Mouse (Mus musculus) lung, postnatal 25 days (tissue): ENCODE data around the gene Ganab.
A peak's percentile ranks its signal among the peaks of the same experiment; 100 is the strongest.

Experiments
- DNase-seq: peaks from one replicate; pipeline ENCODE4 v3.0.0; 2022; ENCODE audit warnings: low spot score

The Ganab gene

DNA sequence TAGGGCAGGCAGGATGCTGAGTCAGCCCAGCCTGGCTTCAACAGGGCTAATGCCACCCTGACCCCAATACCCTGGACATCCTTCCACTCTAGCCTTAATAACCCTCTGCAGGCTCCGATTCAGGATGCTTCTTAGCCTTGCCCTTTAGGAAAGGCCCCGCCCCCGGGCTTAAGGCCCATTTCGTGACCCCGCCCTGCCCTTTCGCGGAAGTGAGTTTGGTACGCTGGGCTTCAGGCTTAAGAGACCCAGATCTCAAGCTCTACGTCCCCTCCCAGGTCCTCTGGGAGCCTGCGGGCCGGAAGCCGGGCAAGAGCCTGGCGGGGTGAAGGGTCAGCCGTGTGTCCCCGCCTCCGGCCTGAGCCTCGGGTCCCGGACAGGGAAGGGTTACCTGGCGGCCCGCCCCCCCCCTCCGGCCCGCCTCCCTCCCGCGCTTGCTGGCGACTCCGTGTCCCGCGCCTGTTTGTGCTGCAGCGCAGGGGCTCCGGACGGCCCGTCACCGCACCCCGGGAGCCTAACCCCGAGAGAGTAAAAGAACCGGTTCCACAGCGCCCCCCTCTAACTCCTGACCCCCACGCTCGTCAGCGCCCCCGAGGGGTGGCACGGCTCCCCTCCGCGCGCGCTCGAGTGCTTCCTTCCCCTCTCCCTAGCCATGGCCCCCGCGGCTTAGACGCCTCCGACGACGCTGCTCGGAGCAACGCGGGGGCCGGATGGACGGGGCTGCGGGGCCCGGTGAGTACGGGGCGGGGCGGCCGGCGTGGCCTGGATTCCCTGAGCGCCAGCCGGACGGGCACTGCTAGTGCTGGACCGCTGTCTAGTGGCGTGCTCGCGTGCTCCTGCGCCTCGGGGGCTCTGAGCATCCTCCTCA is 31.6 kb downstream of the Ganab start, which contains the start of the genes Rom1 and Eml3:
Rom1 (minus strand) TSS at position 133 of the 865 bp plus-strand sequence.
Eml3 (plus strand) TSS at position 329 of the 865 bp plus-strand sequence.
- peak; percentile 94 for DNase-seq

DNA sequence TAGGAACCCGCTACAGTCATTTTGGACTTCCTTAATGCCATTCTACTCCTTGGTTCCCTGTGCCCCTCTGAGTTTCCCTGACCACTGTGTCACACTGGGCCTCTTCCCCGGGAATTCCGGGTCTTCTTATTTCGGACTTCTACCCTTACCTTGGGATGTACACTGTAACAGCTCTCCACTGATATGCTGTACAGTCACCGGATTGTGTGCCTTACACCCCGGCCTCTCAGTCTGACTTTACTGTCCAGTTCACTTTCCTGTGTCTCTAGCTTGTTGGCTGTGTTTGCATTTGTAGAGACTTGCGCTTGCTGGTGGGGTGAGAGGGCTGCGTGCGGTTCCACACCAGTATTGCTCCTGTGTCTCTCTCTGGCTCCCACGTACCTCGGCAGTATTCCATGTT is 32.2 kb downstream of the Ganab start:
- no peak for DNase-seq

DNA sequence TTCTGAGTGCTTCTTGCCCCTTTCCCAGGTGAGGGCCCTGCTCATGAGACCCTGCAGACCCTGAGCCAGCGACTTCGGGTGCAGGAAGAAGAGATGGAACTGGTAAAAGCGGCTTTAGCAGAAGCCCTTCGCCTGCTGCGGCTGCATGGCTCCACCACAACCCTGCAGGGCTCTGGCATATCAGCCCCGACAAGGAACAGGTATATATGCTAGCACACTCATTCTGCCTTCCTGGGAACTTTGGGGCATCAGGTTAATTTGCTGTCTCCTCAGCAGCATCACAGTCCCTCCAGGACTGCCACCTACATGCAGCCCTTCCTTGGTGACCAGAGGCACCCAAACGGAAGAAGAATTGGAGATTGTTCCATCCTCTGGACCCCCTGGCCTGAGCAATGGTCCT is 32.9 kb downstream of the Ganab start:
- DNase-seq: no peak

DNA sequence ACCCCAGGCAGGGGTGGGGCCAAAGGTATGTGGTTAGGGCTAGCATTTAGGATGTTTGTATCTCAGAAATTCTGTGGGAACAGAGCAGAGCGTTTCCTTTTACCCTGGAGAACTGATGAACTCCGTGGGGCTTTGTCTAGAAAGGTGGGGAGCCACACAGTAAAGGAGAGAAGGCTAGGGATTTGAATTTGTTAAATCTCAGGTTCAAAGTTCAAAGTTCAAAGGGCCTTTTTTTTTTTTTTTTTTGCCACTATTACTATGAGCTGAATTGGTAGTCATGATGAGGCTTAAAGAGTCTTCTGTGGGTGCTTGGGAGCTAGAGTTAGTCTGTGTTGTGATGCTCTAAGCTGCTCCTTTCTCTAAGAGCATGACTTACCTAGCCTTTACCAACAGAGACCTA is 38.9 kb downstream of the Ganab start:
- DNase-seq: no peak

DNA sequence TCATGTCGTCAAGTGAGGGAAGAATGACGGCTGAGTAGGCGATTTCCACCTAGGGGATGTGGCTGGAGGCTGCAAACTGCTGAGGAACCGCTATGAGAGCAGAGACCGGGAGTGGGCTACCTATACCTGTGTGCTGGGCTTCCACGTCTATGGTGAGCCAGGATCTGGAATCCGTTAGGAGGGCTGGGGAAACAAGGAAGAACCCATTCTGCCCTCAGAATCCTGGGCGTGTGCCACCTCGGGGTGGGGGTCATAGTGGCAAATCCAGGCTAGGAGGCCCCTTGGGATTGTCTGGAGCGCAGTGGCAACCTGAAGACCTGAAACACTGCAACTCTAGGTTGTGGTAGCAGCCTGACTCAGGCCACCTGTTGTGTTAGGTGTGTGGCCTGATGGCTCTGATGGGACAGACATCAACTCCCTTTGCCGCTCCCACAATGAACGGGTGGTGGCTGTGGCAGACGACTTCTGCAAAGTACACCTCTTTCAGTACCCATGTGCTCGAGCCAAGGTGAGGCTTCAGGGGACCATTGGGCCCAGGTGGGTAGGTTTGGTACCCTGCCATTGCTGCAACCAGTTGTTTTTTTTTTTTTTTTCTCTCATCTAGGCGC is 42.8 kb downstream of the Ganab start:
- DNase-seq: no peak

DNA sequence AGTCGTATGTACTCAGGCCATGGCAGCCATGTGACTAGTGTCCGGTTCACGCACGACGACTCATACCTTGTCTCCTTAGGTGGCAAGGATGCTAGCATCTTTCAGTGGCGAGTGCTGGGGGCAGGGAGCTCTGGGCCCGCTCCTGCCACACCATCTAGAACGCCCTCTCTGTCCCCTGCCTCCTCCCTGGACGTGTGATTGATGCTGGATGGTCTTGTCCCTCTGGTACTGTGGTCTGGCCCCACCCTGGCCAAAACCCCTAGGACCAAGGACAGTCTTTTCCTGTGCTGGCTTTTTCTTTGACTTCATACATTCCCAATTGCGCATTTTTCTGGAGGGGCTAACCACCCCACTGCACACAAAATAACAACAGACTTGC is 43.3 kb downstream of the Ganab start:
- DNase-seq: no peak

DNA sequence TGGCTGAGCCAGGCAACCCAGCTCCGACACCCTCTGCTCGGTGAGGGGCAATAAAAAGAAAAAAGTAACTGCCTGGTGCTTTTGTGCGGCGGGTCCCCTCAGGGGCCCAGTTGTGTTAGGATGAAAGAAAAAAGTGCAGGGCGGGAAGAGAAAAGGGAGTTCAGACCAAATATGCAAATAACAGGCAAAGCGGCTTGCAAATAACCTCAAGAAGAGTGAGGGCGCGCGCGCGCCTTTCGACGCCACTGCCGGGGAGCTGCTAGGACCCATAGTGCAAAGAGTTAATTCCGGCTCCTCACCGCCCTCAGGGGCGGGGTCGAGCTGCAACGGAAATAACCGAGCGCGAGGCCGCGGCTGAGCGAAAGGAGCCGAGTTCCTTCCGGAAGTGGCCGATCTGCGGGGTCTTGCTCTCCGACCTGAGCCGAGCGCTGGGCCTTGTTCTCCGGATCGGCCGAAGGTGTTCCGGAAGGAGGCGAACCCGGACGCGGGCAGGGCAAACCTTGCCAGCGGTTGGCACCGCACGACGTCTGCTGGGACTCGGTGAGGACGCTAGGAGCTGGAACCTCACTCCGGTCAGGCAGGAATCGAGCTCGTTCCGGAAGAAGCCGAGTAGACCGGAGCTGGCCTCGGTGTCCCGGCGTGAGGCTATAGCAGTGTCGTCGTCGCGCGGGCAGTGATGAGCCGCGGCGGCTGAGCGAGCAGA is 43.8 kb downstream of the Ganab start, which contains the start of gene Mta2:
Mta2 (plus strand) TSS at position 361 of the 703 bp plus-strand sequence.
- peak; percentile 95 for DNase-seq

DNA sequence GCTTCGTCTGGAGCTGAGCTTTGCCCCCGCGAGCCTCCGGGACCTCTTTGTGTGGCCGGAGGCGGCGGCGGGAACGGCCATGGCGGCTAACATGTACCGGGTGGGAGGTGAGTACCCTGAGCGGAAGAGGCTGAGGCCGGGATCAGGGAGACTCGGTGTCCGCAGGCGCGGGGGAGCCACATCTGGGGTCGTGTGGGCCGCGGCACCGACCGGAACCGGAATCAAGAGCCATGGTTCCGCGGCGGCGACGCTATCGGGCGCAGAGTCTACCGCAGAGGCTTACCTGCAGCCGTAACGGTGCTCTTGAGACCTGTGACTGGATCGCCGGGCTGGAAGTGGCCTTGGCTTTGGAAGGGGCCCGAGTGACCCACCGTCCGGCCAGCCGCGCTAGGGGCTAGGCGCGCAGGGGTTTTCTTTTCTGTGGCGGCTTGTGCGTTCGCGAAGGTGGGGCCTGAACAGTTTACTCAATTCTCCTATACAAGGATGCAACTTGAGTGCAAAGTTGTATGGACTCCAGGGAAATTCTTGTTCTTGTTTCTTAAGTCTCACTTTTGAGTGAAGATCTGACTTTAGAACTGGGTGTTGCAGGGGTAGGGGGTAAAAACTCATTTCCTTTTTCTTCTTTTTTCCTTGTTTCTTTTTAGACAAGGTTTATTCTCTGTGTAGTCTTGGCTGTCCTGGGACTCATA is 44.5 kb downstream of the Ganab start:
- peak; percentile 36 for DNase-seq

DNA sequence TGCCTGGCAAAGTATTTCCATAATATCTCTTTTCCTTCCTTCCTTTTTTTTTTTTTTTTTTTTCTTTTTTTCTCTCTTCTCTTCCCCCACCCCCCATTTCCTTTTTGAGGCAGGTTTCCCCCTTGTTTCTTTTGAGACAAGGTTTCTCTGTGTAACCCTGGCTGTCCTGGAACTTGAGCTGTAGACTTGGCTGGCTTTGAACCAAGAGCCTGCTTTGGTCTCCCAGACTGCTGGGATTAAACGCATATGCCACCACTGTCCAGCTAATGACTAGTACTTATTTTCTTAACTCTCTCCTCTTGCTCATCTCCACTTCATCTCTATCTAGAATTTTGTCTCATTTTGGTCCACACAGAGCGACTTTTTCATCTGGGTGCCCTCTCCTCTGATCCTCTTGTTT is 45.2 kb downstream of the Ganab start:
- no peak for DNase-seq

DNA sequence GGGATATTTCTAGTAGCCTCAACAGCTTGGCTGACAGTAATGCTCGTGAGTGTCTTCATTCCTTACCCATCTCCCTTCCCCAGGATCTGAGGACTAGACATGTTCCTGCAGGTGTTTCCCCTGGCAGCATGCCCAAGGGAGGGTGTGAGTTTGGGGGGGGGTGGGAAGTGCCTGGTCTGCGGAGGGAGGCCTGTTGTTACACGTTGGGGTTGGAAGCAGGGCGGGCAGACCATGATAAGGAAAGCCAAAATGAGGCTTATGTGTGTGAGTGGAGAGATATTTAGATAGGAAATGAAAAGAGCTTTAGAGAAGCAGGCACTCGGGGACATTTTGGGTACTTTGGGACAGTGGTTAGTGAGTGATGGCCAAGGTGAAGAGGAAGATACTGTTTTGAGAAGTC is 46.2 kb downstream of the Ganab start:
- no peak for DNase-seq

DNA sequence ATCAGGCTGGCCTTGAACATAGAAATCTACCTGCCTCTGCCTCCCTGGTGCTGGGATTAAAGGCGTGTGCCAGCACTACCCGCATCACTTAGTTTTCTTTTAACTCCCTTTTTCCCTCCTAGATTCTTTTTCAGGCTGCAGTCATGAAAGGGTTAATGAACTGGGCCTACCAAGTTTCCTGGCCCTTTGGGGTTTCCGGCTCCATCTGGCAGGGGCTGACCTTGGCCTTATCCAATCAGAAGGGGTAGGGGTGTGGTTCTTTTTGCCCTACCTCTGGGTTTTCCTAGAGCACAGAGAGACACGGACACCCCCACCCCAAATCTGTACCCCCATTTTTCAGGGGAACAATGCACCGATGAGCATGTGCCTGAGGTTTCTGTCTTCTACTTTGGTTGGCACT is 46.9 kb downstream of the Ganab start:
- peak; percentile 66 for DNase-seq

DNA sequence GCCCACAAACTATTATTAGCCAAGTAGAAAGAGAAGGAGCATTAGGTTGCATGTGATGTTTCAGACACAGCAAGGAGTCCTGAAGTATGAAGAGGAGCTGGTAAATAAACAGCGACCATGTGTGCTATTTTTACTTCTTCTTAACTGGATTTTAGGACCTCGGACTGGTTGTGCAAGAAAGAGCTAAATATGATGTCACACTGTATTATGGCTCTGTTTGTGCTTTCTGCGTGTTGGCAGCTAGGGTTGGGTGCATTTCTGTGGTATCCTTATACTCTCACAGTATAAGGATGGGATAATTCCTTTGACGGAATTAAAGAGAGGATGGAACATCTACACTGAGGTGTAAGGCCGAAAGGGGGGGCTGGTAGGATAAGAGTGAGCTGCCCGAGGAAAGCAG is 47.4 kb downstream of the Ganab start:
- no peak for DNase-seq

DNA sequence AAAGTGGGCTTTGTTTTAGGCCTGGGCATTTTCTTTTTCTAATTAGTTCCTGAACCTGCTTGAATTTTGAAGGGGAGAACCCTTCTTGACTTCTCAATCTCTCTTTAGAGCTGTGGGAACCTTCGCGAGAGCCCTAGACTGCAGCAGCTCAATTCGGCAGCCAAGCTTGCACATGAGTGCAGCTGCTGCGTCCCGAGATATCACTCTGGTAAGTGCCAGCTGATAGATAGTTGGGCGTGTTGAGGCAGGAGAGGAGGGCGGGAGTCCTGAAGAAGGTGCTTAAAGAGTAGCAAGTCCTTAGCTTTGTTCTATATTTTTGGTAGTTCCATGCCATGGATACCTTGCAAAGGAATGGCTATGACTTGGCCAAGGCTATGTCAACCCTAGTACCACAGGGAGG is 49.1 kb downstream of the Ganab start:
- no peak for DNase-seq

DNA sequence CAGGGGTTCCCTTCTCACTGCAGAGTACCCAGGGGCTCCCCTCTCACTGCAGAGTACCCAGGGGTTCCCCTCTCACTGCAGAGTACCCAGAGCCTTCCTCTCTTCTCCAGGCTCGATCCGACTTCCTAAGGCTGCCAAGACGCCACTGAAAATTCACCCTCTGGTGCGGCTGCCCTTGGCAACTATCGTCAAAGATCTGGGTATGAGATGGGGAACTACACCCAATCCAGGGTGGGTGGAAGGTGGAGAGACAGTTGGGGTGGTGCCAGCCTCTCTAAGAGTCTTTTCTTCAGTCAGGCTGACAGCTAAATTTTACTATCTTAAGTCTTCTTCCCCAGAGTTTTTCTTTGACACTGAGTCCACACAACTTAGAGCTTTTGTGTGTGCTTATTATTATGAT is 52.3 kb downstream of the Ganab start:
- DNase-seq: no peak

DNA sequence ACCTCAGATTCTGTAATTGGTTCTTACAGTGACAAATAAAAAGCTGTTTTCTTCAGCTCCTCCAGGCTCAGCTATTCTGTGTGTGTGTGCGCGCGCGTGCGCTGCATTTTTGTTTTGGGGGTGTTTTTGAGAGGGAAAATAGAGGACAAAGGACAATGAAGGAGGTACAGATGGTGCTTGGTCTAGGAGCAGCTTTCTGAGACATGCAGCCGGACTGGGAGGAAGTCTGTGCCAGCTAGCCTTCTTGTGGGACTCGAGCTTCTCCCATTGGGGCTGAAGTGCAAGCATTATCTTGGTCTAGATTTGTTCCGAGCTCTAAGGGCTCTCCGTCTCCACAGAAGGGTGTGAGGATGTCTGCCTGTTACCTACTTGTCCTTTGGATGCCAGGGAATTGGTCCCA is 54.4 kb downstream of the Ganab start:
- DNase-seq: no peak

DNA sequence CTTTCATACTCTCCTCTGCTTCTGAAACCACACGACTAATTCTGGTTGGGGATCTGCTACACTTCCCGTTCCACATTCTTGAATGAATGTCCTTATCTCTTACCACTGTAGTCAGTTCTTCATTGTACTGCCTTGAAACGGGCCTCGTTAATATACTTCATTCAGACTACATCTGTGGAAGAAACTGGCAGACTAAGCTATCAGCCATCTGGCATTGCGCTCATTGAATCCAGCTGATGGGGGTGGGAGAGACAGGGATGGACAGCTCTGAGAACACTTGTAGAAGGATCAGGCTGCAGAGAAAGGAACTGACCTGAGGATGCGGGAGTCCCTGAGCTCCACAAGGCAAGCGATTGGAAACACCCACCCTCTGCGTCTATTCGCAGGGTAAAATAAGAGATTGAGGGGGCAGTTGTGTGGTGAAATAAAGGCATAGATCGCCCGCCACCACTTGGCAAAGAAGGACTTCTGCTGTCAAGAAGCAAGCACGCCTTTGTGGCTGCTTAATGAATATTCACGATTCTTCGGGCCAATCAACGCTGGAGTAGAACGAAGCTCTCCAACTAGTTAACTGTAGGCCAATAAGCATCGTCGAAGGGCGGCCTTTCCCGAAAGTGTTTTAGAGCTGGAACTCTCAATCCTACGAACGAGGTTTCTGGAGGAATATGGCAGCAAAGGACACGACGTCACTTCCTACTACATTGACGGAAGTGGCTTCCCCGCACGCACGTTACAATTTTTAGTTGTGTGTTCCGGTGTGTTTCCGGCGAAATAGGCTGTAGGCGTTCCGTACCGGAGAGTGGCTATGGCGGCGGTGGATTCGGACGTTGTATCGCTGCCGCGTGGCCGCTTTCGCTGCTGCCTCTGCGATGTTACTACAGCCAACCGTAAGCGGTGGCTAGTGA is 55.5 kb downstream of the Ganab start, which contains the start of gene Tut1:
Tut1 (plus strand) TSS at position 713 of the 905 bp plus-strand sequence.
- peak; percentile 96 for DNase-seq

DNA sequence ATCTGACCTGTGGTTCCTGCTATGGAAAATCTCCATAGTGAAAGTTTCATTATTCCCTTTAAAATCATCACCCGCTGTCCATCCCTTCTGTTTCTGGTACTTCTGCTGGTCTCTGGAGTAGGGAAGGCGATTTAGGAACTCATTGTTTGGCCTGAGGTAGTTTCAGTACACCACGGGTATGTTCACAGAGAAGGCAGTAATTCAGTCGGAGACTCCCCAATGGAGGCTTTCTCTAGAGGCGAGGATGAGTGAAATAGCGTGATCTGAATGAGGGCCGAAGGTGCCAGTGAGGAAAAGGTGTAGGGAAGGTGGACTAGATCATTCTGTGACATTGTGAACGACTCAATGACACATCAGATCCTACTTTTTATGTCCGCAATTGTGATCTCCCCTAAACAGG is 56.3 kb downstream of the Ganab start:
- no peak for DNase-seq

DNA sequence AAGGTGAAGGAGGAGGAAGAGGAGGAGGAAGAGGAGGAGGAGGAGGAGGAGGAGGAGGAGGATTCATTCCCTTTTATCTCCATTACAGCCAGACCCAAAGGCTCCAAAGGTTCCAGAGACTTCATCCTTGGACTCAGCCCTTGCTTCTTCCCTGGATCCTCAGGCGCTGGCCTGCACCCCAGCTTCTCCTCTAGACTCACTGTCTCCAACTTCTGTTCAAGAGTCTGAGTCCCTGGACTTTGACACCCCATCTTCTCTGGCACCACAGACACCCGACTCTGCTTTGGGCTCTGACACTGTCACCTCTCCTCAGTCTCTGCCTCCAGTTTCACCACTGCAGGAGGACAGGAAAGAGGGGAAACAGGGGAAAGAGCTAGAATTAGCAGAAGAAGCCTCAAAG is 64.4 kb downstream of the Ganab start:
- no peak for DNase-seq

DNA sequence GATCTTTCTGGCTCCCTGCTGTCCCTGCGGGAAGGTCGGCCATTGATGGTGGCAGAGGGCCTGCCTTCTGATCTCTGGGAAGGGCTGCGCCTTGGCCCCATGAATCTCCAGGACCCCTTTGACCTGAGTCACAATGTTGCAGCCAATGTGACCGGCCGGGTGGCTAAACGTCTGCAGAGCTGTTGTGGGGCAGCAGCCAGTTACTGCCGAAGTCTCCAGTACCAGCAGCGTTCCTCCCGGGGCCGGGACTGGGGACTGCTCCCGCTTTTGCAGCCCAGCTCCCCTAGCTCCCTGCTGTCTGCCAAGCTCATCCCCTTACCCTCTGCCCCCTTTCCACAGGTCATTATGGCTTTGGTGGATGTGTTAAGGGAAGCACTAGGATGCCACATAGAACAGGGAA is 67.2 kb downstream of the Ganab start:
- no peak for DNase-seq

DNA sequence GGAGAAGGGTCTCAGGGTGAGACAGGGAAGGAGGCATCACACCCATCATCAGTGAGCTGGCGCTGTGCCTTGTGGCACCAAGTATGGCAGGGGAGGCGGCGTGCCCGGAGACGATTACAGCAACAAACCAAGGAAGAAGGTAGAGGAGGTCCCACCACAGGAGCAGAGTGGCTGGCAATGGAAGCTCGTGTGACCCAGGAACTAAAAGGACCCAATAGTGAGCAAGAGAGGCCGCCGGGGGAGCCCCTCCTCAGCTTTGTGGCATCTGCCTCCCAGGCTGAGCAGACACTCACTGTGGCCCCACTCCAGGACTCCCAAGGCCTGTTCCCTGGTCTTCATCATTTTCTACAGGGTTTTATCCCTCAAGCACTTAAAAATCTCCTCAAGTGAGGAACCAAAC is 67.9 kb downstream of the Ganab start:
- no peak for DNase-seq

DNA sequence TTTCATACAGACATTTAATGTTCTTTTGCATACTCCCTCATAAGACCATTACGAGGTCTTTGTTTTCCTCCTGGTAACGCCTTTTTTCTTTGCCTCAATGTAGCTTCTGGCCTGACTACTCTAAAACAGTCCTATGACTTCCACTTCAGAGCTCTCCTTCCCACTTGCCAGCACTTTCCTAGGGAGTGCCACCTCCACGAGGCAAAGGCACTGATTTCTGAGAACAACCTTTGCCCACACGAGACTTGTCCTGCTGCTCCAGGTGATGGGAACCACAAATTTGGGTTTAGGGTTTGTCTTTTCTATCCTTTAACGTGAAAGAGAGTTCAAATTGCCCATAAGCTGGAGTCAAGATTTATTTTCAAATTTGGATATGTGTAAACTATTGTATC is 68.3 kb downstream of the Ganab start:
- peak; percentile 59 for DNase-seq
